25 mouse cellular contexts compared by ENCODE assay signal in genomic region chr10:71308199-71308598, GRCm38 (mm10). TPM values are rescaled to one million over a fixed set of nuclear protein-coding genes. Genes with fewer than 3 reads are reported as not detected.
DNase-seq lines count a peak whose midpoint lies in the region; ATAC-seq and TF ChIP-seq lines count a peak whose summit lies in the region.
"Had no signal": no experiment of that assay in that cellular context is flagged by ENCODE, and none has a peak within 500 bp of the region (broad histone marks: within the 10 kb centered on the region; RNA-seq: fewer than 3 reads in every experiment).

No protein-coding gene starts in this region.

- no peak overlapping the region for H3K9ac ChIP-seq in lung, postnatal 0 days (replicated peaks; ENCODE audit: low read depth)
- no peak overlapping the region for H3K9ac ChIP-seq in forebrain, embryonic 16.5 days (replicated peaks; ENCODE audit: low read depth, low read length)
- H3K9ac ChIP-seq: hindbrain, embryonic 14.5 days; limb, embryonic 13.5 days; liver, embryonic 15.5 days; neural tube, embryonic 12.5 days had no signal

- WGBS in lung, postnatal 0 days: 86% methylated on average over 5 of the region's 5 CpGs
- WGBS in forebrain, embryonic 16.5 days: 88% methylated on average over 5 of the region's 5 CpGs

- no peaks in the 10 kb centered on the region for H3K27me3 ChIP-seq in lung, postnatal 0 days (replicated peaks; ENCODE audit: insufficient read depth, low read length)
- no peaks in the 10 kb centered on the region for H3K27me3 ChIP-seq in forebrain, embryonic 16.5 days (replicated peaks; ENCODE audit: control insufficient read depth, insufficient read depth, low read length)
- H3K27me3 ChIP-seq: limb, embryonic 13.5 days; liver, embryonic 15.5 days; megakaryocyte, embryonic 14.5 days; neural tube, embryonic 12.5 days had no signal

- TF ChIP-seq CTCF in lung, postnatal 0 days (IDR thresholded peaks at IDR 0.05): no peak

- H3K36me3 ChIP-seq in lung, postnatal 0 days (ENCODE audit: insufficient read depth, low read length): no peaks in the 10 kb centered on the region
- H3K36me3 ChIP-seq in forebrain, embryonic 16.5 days (ENCODE audit: control insufficient read depth, insufficient read depth): no peaks in the 10 kb centered on the region
- H3K36me3 ChIP-seq: limb, embryonic 13.5 days; liver, embryonic 15.5 days; neural tube, embryonic 12.5 days had no signal

- TF ChIP-seq EP300 in lung, postnatal 0 days (IDR thresholded peaks at IDR 0.05): no peak

- H3K4me2 ChIP-seq in lung, postnatal 0 days (replicated peaks; ENCODE audit: low read depth, low read length): no peak overlapping the region
- no peak overlapping the region for H3K4me2 ChIP-seq in forebrain, embryonic 16.5 days (ENCODE audit: low read length)
- H3K4me2 ChIP-seq: hindbrain, embryonic 14.5 days; limb, embryonic 13.5 days; liver, embryonic 15.5 days; neural tube, embryonic 12.5 days had no signal

- no peaks in the 10 kb centered on the region for H3K9me3 ChIP-seq in lung, postnatal 0 days (ENCODE audit: low read length)
- no peaks in the 10 kb centered on the region for H3K9me3 ChIP-seq in forebrain, embryonic 16.5 days (ENCODE audit: control insufficient read depth, low read length)
- H3K9me3 ChIP-seq: limb, embryonic 13.5 days; liver, embryonic 15.5 days; megakaryocyte, embryonic 14.5 days; neural tube, embryonic 12.5 days had no signal

- H3K4me1 ChIP-seq in lung, postnatal 0 days (ENCODE audit: insufficient read depth, low read depth, low read length): no peaks in the 10 kb centered on the region
- no peaks in the 10 kb centered on the region for H3K4me1 ChIP-seq in forebrain, embryonic 16.5 days (replicated peaks; ENCODE audit: control insufficient read depth, insufficient read depth, low read length)
- H3K4me1 ChIP-seq: limb, embryonic 13.5 days; liver, embryonic 15.5 days; neural tube, embryonic 12.5 days had no signal

- DNase-seq in lung, postnatal 10 days: peak; percentile 5
- DNase-seq in lung, postnatal 0 days (ENCODE audit: low spot score): no peak
- DNase-seq in ES-CJ7 (ENCODE audit: low read depth, low spot score): peak; percentile 84
- peak; percentile 27 for DNase-seq in induced T-regulatory cell, adult 2 months (ENCODE audit: low read depth)
- no peak for DNase-seq in adrenal gland, postnatal 25 days
- no peak for DNase-seq in kidney, postnatal 25 days
- DNase-seq: adrenal gland, postnatal 14 days; cerebellum, adult 11-12 months; cerebellum, postnatal 14 days; gastrocnemius, postnatal 36 days; heart, postnatal 4 days; kidney, adult 2 months; kidney, postnatal 14 days; lung, postnatal 14 days; midbrain, embryonic 14.5 days; right cerebral cortex, postnatal 25 days; spleen, adult 18-20 months; thymus, postnatal 14 days had no signal

- ATAC-seq in lung, postnatal 0 days: no peak
- no peak for ATAC-seq in forebrain, embryonic 16.5 days

- no peak overlapping the region for H3K27ac ChIP-seq in lung, postnatal 0 days (ENCODE audit: low read length)
- H3K27ac ChIP-seq in forebrain, embryonic 16.5 days (ENCODE audit: low read length): no peak overlapping the region
- H3K27ac ChIP-seq: hindbrain, embryonic 14.5 days; layer of hippocampus, adult 2 months; limb, embryonic 13.5 days; liver, embryonic 15.5 days; neural tube, embryonic 12.5 days had no signal

- no peak overlapping the region for H3K4me3 ChIP-seq in lung, postnatal 0 days (ENCODE audit: low read depth, low read length)
- no peak overlapping the region for H3K4me3 ChIP-seq in forebrain, embryonic 16.5 days (replicated peaks; ENCODE audit: low read length)
- H3K4me3 ChIP-seq: layer of hippocampus, adult 2 months; limb, embryonic 13.5 days; liver, embryonic 15.5 days; megakaryocyte, embryonic 14.5 days; neural tube, embryonic 12.5 days had no signal

RNA-seq across cellular contexts. Expression of gene Ube2d1, which starts 23.1 kb away (rescaled TPM):
- polyA plus RNA-seq in lung, postnatal 0 days (2015; fragmentation: Nextera tagmentation; extraction: Ambion mirVana): 31.9 and 33.6 TPM in 2 replicates
- polyA plus RNA-seq in forebrain, embryonic 16.5 days (2015; fragmentation: Nextera tagmentation; extraction: Ambion mirVana): 186 and 198 TPM in 2 replicates
- total RNA-seq in adrenal gland, postnatal 25 days (2021): 24.2 and 26.2 TPM in 2 replicates

RNA-seq across cellular contexts. Expression of gene Cisd1, which starts 36.6 kb away (rescaled TPM):
- polyA plus RNA-seq in lung, postnatal 0 days (2015; fragmentation: Nextera tagmentation; extraction: Ambion mirVana): 84.4 and 86.3 TPM in 2 replicates
- polyA plus RNA-seq in forebrain, embryonic 16.5 days (2015; fragmentation: Nextera tagmentation; extraction: Ambion mirVana): 242 and 252 TPM in 2 replicates
- 95.3 and 110 TPM in 2 replicates for total RNA-seq in adrenal gland, postnatal 25 days (2021)

RNA-seq across cellular contexts. Expression of gene Ipmk, which starts 39.4 kb away (rescaled TPM):
- polyA plus RNA-seq in lung, postnatal 0 days (2015; fragmentation: Nextera tagmentation; extraction: Ambion mirVana): 11.5 and 12.0 TPM in 2 replicates
- polyA plus RNA-seq in forebrain, embryonic 16.5 days (2015; fragmentation: Nextera tagmentation; extraction: Ambion mirVana): 18.8 and 20.1 TPM in 2 replicates
- 17.2 and 21.9 TPM in 2 replicates for total RNA-seq in adrenal gland, postnatal 25 days (2021)

Comparison
In these comparisons a context has a peak if more than half of its experiments do, and no peak if none do; other contexts are left out.
1. DNase-seq: peak in lung, postnatal 10 days (single experiment), ES-CJ7 (single experiment) and induced T-regulatory cell, adult 2 months (single experiment); none in lung, postnatal 0 days (single experiment), adrenal gland, postnatal 25 days (single experiment) and kidney, postnatal 25 days (0 of 2).